Mouse (Mus musculus) intestine, postnatal 0 days (tissue): Measurements from ENCODE around the gene Gm6993. TPM values are rescaled to one million over a fixed set of nuclear protein-coding genes. Genes with fewer than 3 reads are reported as not detected.

ENCODE experiments used
- ATAC-seq: fragments of 200-750 bp; cut with Nextera tagmentation; 2 replicates; pipeline ENCODE4 v1.8.0; 2017; ENCODE audit warnings: mild to moderate bottlenecking, moderate TSS enrichment, moderate library complexity
- H3K27ac ChIP-seq: fragments of 300-500 bp; sonication (generic); 2 replicates; pipeline ENCODE4 v1.5.1; 2014; ENCODE audit warnings: mild to moderate bottlenecking, low read depth, low read length, moderate library complexity
- H3K27me3 ChIP-seq: fragments of 300-500 bp; sonication (generic); replicated peaks from 2 replicates; pipeline ENCODE4 v1.6.1; 2014; ENCODE audit warnings: low read length, mixed read lengths; ENCODE audit not compliant: control insufficient read depth, insufficient read depth
- H3K36me3 ChIP-seq: fragments of 300-500 bp; sonication (generic); 2 replicates; pipeline ENCODE4 v1.6.1; 2014; ENCODE audit warnings: mild to moderate bottlenecking, moderate library complexity; ENCODE audit not compliant: control insufficient read depth, insufficient read depth
- H3K4me1 ChIP-seq: fragments of 300-500 bp; sonication (generic); replicated peaks from 2 replicates; pipeline ENCODE4 v1.6.1; 2014; ENCODE audit warnings: antibody characterized with exemption, low read length, mixed read lengths; ENCODE audit not compliant: control insufficient read depth, insufficient read depth
- H3K4me2 ChIP-seq: fragments of 300-500 bp; sonication (generic); replicated peaks from 2 replicates; pipeline ENCODE4 v1.6.1; 2014; ENCODE audit warnings: low read depth, mild to moderate bottlenecking, moderate library complexity
- H3K4me3 ChIP-seq: fragments of 300-500 bp; sonication (generic); 2 replicates; pipeline ENCODE4 v1.5.1; 2014; ENCODE audit warnings: low read depth, low read length
- H3K9ac ChIP-seq: fragments of 300-500 bp; sonication (generic); 2 replicates; pipeline ENCODE4 v1.6.1; 2014; ENCODE audit warnings: mild to moderate bottlenecking, low read depth, low read length
- H3K9me3 ChIP-seq: fragments of 300-500 bp; sonication (generic); 2 replicates; pipeline ENCODE4 v1.6.1; 2016; ENCODE audit warnings: mixed run types; ENCODE audit not compliant: control insufficient read depth
- CTCF ChIP-seq: sonication (generic); IDR thresholded peaks from 2 replicates; pipeline ENCODE4 v1.5.1; 2016; ENCODE audit warnings: low read depth, mild to moderate bottlenecking, control low read depth, antibody characterized with exemption, moderate library complexity
- WGBS: fragments of 180-500 bp; shearing (Covaris S2); extraction: QIAGEN DNeasy Blood & Tissue Kit; methylation state at CpG from one replicate; pipeline ENCODE4 v1.1.7; 2014; 5-methylcytosine and 5-hydroxymethylcytosine counted together
- polyA plus RNA-seq: library from polyadenylated mRNA; unstranded; fragments of >200 nt; fragmentation: Nextera tagmentation; extraction: Ambion mirVana; gene quantifications from 2 replicates; pipeline ENCODE4 v1.2.1, GENCODE M21; 2015

Gene Gm6993
- polyA plus RNA-seq, 1 experiment from 2014 or later, result not detected

DNA sequence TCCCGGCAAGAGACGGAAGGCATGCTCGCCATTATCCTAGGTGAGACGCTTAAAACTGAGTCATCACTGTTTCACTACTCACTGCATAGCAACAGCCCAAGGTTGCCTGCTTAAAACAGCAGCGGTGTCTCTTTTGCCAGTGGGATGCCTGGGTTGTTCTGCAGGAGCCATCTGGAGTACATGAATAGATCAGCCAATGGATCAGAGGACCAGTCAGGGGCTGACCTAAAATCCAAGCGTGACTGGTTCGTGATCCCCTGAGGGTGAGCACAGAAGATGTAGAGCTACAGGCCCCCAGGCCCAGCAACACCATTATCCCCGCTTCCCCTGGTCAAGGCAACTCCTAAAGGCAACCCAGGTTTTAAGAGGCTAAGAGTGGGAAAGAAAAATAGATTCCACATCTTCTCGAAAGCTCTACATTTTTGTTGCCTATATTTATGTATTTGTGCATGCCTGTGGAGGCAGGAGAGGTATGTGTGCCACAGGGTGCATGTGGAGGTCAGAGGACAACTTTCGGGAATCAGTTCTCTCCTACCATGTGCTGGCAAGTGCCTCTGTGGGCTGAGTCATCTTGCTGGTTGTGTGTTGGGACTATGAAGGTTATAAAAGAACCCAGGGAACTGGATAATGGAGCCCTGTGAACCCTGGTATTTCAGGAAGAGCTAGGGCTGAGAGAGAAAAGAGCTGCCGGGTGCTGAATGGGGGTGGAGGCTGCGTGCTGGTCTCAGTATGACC is 3.5 kb upstream of the Gm6993 start:
- H3K27me3 ChIP-seq, result no peaks in the 10 kb centered on the region
- WGBS, result 70% methylated on average over 12 of the region's 12 CpGs

GRCm38 (mm10) chr12:31239031-31239583 is 1.5 kb upstream of the Gm6993 start:
- no peak overlapping the region for H3K27ac ChIP-seq
- no peaks in the 10 kb centered on the region for H3K4me1 ChIP-seq
- no peak for ATAC-seq
- H3K4me2 ChIP-seq, result no peak overlapping the region
- H3K9me3 ChIP-seq, result no peaks in the 10 kb centered on the region
- WGBS, result 67% methylated on average over 3 of the region's 3 CpGs
- no peak overlapping the region for H3K4me3 ChIP-seq
- no peaks in the 10 kb centered on the region for H3K36me3 ChIP-seq
- H3K27me3 ChIP-seq, result no peaks in the 10 kb centered on the region
- no peak for TF ChIP-seq CTCF
- H3K9ac ChIP-seq, result no peak overlapping the region

More for the DNA sequence above, 3.5 kb upstream of the Gm6993 start:
- H3K27ac ChIP-seq, result no peak overlapping the region
- H3K9me3 ChIP-seq, result no peaks in the 10 kb centered on the region
- H3K4me3 ChIP-seq, result no peak overlapping the region
- no peak for ATAC-seq
- no peak overlapping the region for H3K4me2 ChIP-seq
- TF ChIP-seq CTCF, result no peak
- H3K36me3 ChIP-seq, result no peaks in the 10 kb centered on the region
- H3K4me1 ChIP-seq, result no peaks in the 10 kb centered on the region
- no peak overlapping the region for H3K9ac ChIP-seq

GRCm38 (mm10) chr12:31239798-31240197 is 772 bp upstream of the Gm6993 start:
- H3K4me3 ChIP-seq, result no peak overlapping the region
- H3K4me1 ChIP-seq, result no peaks in the 10 kb centered on the region
- H3K27me3 ChIP-seq, result no peaks in the 10 kb centered on the region
- ATAC-seq, result peak; percentile 41; the same call in 1 of the 2 replicates
- no peaks in the 10 kb centered on the region for H3K9me3 ChIP-seq
- H3K36me3 ChIP-seq, result no peaks in the 10 kb centered on the region
- H3K9ac ChIP-seq, result no peak overlapping the region
- TF ChIP-seq CTCF, result no peak
- no peak overlapping the region for H3K4me2 ChIP-seq
- no peak overlapping the region for H3K27ac ChIP-seq
- 33% methylated on average over 4 of the region's 4 CpGs for WGBS

DNA sequence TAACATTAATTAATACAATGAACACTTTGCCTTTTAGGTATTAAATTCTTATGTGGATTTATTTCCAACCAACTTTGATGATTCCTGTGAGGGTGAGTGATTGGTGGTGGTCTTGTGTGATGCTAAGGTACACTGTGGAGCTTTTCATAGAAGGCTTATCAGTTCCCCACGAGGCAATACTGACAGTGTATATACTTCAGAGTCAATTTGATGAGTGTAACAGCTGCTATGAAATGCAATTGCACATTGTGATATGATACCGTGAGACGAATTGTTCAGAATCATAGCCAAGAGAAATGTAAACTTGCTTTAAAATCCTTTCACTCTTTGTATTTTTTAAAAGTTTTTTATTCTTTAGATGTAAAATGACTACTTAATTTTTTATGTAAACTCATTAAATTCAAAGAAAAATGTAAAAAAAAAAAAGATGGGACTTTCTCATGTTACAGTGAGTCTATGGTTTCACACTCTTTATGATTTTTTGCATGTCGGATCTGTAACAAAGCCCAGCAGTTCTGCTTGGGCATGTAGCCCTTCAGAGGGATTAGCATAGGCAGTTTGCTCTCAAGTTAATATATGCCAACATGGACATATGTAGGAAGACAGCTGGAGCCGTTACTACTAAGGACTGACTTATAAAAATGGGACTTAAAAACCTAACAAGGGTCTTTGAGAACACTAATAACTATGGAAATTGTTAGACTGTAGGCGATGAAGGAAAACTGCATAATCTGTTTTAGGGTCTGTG is 1.2 kb downstream of the Gm6993 start:
- H3K4me1 ChIP-seq, result no peaks in the 10 kb centered on the region
- no peak overlapping the region for H3K27ac ChIP-seq
- TF ChIP-seq CTCF, result no peak
- 61% methylated on average over 6 of the region's 6 CpGs for WGBS
- H3K4me2 ChIP-seq, result no peak overlapping the region
- no peaks in the 10 kb centered on the region for H3K36me3 ChIP-seq
- H3K9me3 ChIP-seq, result no peaks in the 10 kb centered on the region
- no peak overlapping the region for H3K9ac ChIP-seq
- no peaks in the 10 kb centered on the region for H3K27me3 ChIP-seq
- no peak for ATAC-seq
- no peak overlapping the region for H3K4me3 ChIP-seq

DNA sequence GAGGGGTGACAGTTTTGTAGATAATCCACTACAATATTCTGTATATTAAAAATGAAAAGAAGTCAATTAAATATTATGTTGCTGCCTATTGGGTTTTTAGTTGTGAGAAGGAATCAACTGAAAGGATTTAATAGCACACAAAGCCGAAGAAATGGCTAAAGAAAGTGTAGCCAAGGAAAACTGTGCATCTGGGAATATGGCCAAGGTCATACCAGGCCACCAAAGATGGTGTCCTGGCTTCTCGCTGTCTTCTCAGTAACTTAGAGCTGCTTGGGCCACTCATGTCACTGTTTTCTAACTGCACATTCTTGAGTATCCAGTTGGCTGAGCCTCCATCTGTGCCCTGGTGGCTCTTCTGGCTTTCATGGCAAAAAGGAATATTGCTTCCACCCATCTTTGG is 3.4 kb downstream of the Gm6993 start:
- no peak overlapping the region for H3K4me3 ChIP-seq
- no peak for TF ChIP-seq CTCF
- no peak overlapping the region for H3K4me2 ChIP-seq
- H3K9ac ChIP-seq, result no peak overlapping the region
- no peaks in the 10 kb centered on the region for H3K36me3 ChIP-seq
- no peak for ATAC-seq
- no peaks in the 10 kb centered on the region for H3K4me1 ChIP-seq
- 75% methylated on average over 2 of the region's 2 CpGs for WGBS
- no peak overlapping the region for H3K27ac ChIP-seq
- no peaks in the 10 kb centered on the region for H3K9me3 ChIP-seq
- H3K27me3 ChIP-seq, result no peaks in the 10 kb centered on the region

DNA sequence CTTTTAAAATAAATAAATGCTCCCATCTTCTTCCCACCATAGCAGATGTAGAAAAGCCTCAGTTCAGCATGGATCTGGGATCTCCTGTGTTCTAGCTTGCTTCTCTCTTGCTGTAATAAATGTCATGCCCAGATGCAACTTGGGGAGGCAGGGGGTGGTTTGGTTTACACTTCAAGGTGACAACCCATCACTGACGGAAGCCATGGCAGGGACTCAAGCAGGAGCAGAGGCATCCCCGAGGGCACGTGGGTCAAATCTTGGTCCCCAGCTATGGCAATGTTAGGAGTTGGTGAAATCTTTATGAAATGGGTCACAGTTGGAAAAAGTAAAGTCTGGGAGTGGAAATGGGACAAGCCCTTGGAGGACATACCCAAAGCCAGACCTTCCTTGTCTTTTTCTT is 4.1 kb downstream of the Gm6993 start:
- H3K4me2 ChIP-seq, result no peak overlapping the region
- WGBS, result 88% methylated on average over 3 of the region's 3 CpGs
- no peak for TF ChIP-seq CTCF
- H3K27me3 ChIP-seq, result no peaks in the 10 kb centered on the region
- no peak for ATAC-seq
- H3K27ac ChIP-seq, result no peak overlapping the region
- H3K4me3 ChIP-seq, result no peak overlapping the region
- no peaks in the 10 kb centered on the region for H3K36me3 ChIP-seq
- no peaks in the 10 kb centered on the region for H3K9me3 ChIP-seq
- H3K4me1 ChIP-seq, result no peaks in the 10 kb centered on the region
- H3K9ac ChIP-seq, result no peak overlapping the region
